ENCODE assay signal across 8 mouse cellular contexts in genomic region chr12:41438446-41438845, GRCm38 (mm10). TPM values are rescaled to one million over a fixed set of nuclear protein-coding genes. Genes with fewer than 3 reads are reported as not detected.
DNase-seq lines count a peak whose midpoint lies in the region; ATAC-seq lines count a peak whose summit lies in the region.
"Had no signal": no experiment of that assay in that cellular context is flagged by ENCODE, and none has a peak within 500 bp of the region (broad histone marks: within the 10 kb centered on the region; RNA-seq: fewer than 3 reads in every experiment).

No protein-coding gene starts in this region.

- H3K9ac ChIP-seq in neural tube, embryonic 11.5 days (ENCODE audit: low read length), result no peak overlapping the region
- H3K9ac ChIP-seq: liver, embryonic 13.5 days had no signal

- peak; percentile 19 for DNase-seq in neural tube, embryonic 11.5 days (ENCODE audit: low spot score)
- DNase-seq in neural tube, embryonic 10.5 days (ENCODE audit: extremely low spot score, low spot score), result no peak
- peak; percentile 75 to 84 for DNase-seq in cerebellum, postnatal 10 days
- DNase-seq in lung, postnatal 14 days, result peak; percentile 13
- DNase-seq in left cerebral cortex, postnatal 36 days (ENCODE audit: low spot score in 2 of 2), result no peak
- no peak for DNase-seq in yolk sac, embryonic 10.5 days (ENCODE audit: low spot score)
- DNase-seq: liver, embryonic 13.5 days had no signal

- H3K36me3 ChIP-seq in neural tube, embryonic 11.5 days (ENCODE audit: control insufficient read depth, insufficient read depth, low read length), result no peaks in the 10 kb centered on the region
- H3K36me3 ChIP-seq: liver, embryonic 13.5 days had no signal

- no peaks in the 10 kb centered on the region for H3K4me1 ChIP-seq in neural tube, embryonic 11.5 days (ENCODE audit: control insufficient read depth, insufficient read depth, low read length)
- H3K4me1 ChIP-seq: liver, embryonic 13.5 days had no signal

- intact Hi-C loops in left cerebral cortex, postnatal 36 days (cut with DNase I), result no loop called here

- H3K9me3 ChIP-seq in neural tube, embryonic 11.5 days (ENCODE audit: control insufficient read depth, low read length), result no peaks in the 10 kb centered on the region
- H3K9me3 ChIP-seq: liver, embryonic 13.5 days had no signal

- no peak overlapping the region for H3K4me3 ChIP-seq in neural tube, embryonic 11.5 days (ENCODE audit: low read depth, low read length)
- H3K4me3 ChIP-seq: liver, embryonic 13.5 days had no signal

- H3K27me3 ChIP-seq in neural tube, embryonic 11.5 days (ENCODE audit: control insufficient read depth, insufficient read depth, low read length), result no peaks in the 10 kb centered on the region
- H3K27me3 ChIP-seq: liver, embryonic 13.5 days had no signal

- WGBS in neural tube, embryonic 11.5 days, result 61% methylated on average over 4 of the region's 4 CpGs

- no peak overlapping the region for H3K27ac ChIP-seq in neural tube, embryonic 11.5 days (ENCODE audit: low read depth, low read length)
- H3K27ac ChIP-seq: liver, embryonic 13.5 days had no signal

- no peak overlapping the region for H3K4me2 ChIP-seq in neural tube, embryonic 11.5 days (ENCODE audit: low read depth)
- H3K4me2 ChIP-seq: liver, embryonic 13.5 days had no signal

- ATAC-seq in neural tube, embryonic 11.5 days (ENCODE audit: insufficient read depth, low FRiP score, low TSS enrichment), result no peak
- ATAC-seq in hematopoietic stem cell, adult 5-6 weeks (replicated peaks in 1 of 2; ENCODE audit: insufficient read depth in 1 of 2, low FRiP score in 2 of 2, low TSS enrichment in 1 of 2, low read depth in 1 of 2, poor library complexity in 2 of 2, severe bottlenecking in 2 of 2), result peak; percentile 87 to 90

RNA-seq across cellular contexts. Expression of gene Lrrn3, which starts 47.8 kb away (rescaled TPM):
- 53.5 and 57.2 TPM in 2 replicates for polyA plus RNA-seq in neural tube, embryonic 11.5 days (2014; fragmentation: Nextera tagmentation; extraction: Ambion mirVana)
- total RNA-seq in hematopoietic stem cell, adult 5-6 weeks (2017), result 2.8 and 3.4 TPM in 2 replicates
- 10 to 100 TPM; 47.9 to 56.2 TPM for total RNA-seq in left cerebral cortex, postnatal 36 days (2021)

Comparison
In these comparisons a context has a peak if more than half of its experiments do, and no peak if none do; other contexts are left out.
1. DNase-seq: peak in neural tube, embryonic 11.5 days (single experiment), cerebellum, postnatal 10 days (2 of 2) and lung, postnatal 14 days (single experiment); none in neural tube, embryonic 10.5 days (single experiment), left cerebral cortex, postnatal 36 days (0 of 2) and yolk sac, embryonic 10.5 days (single experiment).
2. RNA of gene Lrrn3, which starts 47.8 kb away (total RNA-seq): 47.9 to 56.2 TPM in left cerebral cortex, postnatal 36 days; 2.8 to 3.4 TPM in hematopoietic stem cell, adult 5-6 weeks; every median in the first group is over 10 times any median in the second.